Mouse (Mus musculus): ENCODE measurements around the gene Cdyl.

DNA sequence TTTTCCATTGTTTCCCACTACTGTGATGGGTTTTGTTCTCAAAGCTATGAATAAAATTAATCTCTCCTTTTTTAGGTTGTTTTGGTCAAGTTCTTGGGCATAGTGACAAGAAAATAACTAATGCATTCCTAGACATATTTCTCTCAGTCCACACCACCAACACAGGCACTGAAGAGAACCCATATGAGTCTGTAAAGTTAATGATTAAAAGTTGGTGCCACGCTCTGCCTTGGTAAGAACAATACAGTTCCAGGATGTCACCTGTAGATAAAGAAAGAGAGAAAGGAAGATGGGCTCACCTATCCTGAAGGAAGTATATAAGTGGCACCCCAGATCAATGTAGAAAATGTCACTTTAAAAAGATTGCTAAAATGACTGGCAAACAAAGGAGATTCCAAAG lies 32.3 kb upstream of the Cdyl start:
- TF ChIP-seq CTCF (IDR thresholded peaks at IDR 0.05; ENCODE audit: extremely low read depth, insufficient read length, insufficient replicate concordance, low read depth, low read length) (no peak), POLR2A (IDR thresholded peaks at IDR 0.05; ENCODE audit: low read depth, low read length) (no peak)
